Mouse (Mus musculus): Measurements from ENCODE around the gene Msl1. TPM values are rescaled to one million over a fixed set of nuclear protein-coding genes. Genes with fewer than 3 reads are reported as not detected.

The Msl1 gene
- polyA plus RNA-seq, 1 experiment from 2014 or later: 22.9 TPM

DNA sequence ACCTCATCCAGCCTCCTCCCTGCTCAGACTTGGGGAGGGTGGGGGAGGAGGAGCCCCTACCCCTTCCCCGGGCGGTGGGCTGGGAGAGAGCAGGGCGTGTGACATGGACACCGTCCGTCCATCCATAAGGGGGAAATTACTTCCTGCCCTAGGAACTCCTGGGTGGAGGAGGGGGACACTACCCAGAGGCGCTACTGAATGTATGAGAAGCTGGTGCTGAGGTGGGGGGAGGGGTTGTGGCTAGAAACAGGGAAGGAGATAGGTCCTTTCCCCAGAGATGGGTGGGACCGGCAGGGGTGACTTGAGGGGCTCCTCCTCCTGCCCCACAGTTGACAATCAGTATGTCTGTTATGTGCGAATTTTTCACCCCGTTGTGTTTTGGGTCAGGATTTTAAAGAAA, 28.0 kb upstream of the Msl1 start:
- DNase-seq (ENCODE audit: extremely low spot score, low spot score): no peak
- WGBS: 14% methylated on average over 9 of the region's 9 CpGs
- no peaks in the 10 kb centered on the region for H3K27me3 ChIP-seq (ENCODE audit: poor library complexity, severe bottlenecking)
- H3K4me3 ChIP-seq: peak overlapping the region; percentile 42
- peak overlapping the region; percentile 80 for H3K27ac ChIP-seq
- peaks cover 52% of the 10 kb centered on the region for H3K4me1 ChIP-seq
- H3K9me3 ChIP-seq: no peaks in the 10 kb centered on the region
- H3K36me3 ChIP-seq (replicated peaks): peaks cover 72% of the 10 kb centered on the region

DNA sequence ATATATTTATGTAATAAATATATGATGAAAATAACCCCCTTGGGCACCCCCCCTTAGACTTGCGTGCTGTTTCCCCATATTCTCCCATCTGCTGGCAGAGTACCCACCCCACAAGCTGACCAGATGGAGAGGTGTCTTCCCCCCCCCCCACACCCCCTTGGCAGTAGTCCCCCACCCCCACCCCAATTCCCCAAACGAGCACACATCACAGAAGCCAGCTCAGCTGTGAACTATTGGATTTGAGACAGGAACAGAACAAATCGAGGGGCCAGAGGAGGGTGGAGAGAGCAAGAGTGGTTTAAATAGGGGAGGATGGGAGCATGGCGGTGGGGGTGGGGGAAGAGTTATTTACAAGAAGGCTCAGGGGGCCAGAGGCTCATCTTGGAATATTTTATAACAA, 27.6 kb upstream of the Msl1 start:
- peak overlapping the region; percentile 42 for H3K4me3 ChIP-seq
- no peak for DNase-seq (ENCODE audit: extremely low spot score, low spot score)
- no peaks in the 10 kb centered on the region for H3K27me3 ChIP-seq (ENCODE audit: poor library complexity, severe bottlenecking)
- H3K36me3 ChIP-seq (replicated peaks): peaks cover 70% of the 10 kb centered on the region
- WGBS: 30% methylated on average over 4 of the region's 4 CpGs
- peaks cover 54% of the 10 kb centered on the region for H3K4me1 ChIP-seq
- no peaks in the 10 kb centered on the region for H3K9me3 ChIP-seq
- H3K27ac ChIP-seq: peak overlapping the region; percentile 80

DNA sequence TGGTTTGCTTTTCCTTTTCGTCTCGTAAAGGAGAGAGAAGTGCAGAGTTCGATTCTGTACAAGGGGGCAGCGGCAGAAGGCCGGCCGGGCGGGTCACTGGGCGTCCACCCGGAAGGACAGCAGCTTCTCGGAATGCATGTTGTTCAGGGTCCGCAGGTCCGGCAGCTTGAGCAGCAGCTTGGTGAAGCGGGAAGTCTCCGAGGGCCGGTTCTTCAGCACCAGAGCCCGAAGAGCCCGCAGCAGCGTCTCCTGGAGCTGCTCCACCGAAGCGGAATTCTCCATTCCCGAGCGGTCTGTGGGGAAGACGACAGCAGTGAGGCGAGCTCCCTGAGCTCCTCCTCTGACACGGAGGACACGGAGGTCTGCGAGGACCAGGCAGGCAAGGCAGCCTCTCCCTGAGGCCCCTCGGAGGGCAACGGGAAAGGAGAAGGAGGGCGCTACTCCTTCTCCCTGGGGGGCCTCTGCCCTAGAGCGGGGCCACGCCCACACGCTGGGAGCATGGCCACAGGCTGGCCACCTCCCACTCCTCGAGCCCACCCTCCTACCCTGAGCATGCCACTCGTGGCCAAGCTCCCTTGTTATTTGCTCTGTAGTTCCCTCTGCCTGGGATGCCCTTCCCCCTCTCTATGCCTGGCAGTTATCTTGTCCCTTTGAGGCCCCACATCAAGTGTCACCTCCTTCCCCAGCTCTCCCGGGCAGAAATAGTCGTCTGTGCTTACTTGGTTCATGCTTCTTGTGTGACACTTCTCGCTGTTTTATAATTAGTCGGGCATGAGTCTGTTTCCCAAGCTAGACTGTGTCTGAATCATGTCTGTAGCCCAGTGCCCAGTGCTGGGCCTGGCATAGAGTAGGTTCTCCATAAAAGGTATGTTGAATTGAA, 26.9 kb upstream of the Msl1 start:
- H3K4me1 ChIP-seq: peaks cover 56% of the 10 kb centered on the region
- H3K4me3 ChIP-seq: peak overlapping the region; percentile 42
- H3K27ac ChIP-seq: peak overlapping the region; percentile 80
- H3K27me3 ChIP-seq (ENCODE audit: poor library complexity, severe bottlenecking): no peaks in the 10 kb centered on the region
- 35% methylated on average over 39 of the region's 39 CpGs for WGBS
- peaks cover 64% of the 10 kb centered on the region for H3K36me3 ChIP-seq (replicated peaks)
- H3K9me3 ChIP-seq: no peaks in the 10 kb centered on the region
- DNase-seq (ENCODE audit: extremely low spot score, low spot score): no peak

DNA sequence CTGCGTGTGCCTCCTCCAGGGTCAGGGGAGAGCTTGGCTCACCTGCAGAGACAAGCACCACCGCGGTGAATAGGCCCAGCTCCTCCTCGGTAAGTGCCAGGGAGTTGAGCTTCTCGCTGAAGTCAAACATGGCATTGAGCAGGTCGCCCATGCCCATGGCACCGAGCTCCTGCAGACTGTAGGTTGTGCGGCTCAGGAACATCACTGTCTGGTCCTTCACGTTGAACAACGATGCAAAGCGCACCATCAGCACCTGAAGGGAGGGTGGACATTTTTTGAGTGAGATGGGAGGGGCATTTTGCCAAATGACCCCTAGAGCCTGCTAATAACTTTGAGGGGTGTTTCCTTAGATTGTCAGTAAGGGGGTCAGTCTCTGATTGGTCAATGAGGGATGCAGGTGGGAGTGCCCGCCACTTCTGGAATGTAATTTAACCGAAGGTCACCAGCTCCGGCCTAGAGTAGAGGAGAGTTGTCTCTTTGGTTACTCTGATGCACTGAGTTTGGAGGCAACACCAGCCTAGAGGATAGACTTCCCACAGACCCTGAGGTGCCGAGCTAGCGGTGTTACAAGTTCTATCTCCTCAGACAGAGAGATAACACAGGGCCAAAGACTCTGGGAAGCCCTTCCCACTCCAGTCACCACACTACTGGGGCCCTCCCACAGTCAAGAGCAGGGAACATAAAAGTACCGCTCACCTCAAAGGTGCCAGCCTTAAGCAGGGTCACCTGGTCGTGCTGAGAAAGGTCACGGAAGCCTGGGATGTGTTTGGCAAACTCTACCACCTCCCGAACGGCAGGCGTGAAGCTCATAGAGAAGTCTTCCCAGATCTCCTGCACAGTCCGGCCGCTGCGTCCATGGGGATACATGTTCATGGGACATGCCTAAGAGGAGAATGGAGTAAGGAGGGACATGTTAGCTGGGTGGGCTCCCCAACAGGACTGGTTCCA, 26.0 kb upstream of the Msl1 start:
- WGBS: 90% methylated on average over 25 of the region's 25 CpGs
- H3K4me1 ChIP-seq: peaks cover 65% of the 10 kb centered on the region
- no peak for DNase-seq (ENCODE audit: extremely low spot score, low spot score)
- 0 out of 2 replicates have a peak, but pooled peaks cover under 1% of the 10 kb centered on the region for H3K27me3 ChIP-seq (ENCODE audit: poor library complexity, severe bottlenecking)
- no peaks in the 10 kb centered on the region for H3K9me3 ChIP-seq
- H3K27ac ChIP-seq: peak overlapping the region; percentile 80
- 0 out of 2 replicates have a peak overlapping the region, but pooled peaks have one; percentile 42 for H3K4me3 ChIP-seq
- peaks cover 55% of the 10 kb centered on the region for H3K36me3 ChIP-seq (replicated peaks)

- WGBS: 94% methylated on average over 26 of the region's 26 CpGs
- no peaks in the 10 kb centered on the region for H3K9me3 ChIP-seq
- H3K4me3 ChIP-seq: no peak overlapping the region
- H3K27me3 ChIP-seq (ENCODE audit: poor library complexity, severe bottlenecking): 0 out of 2 replicates have a peak, but pooled peaks cover 3% of the 10 kb centered on the region
- peaks cover 44% of the 10 kb centered on the region for H3K36me3 ChIP-seq (replicated peaks)
- peaks cover 69% of the 10 kb centered on the region for H3K4me1 ChIP-seq
- DNase-seq (ENCODE audit: extremely low spot score, low spot score): no peak
- no peak overlapping the region for H3K27ac ChIP-seq
Observed at GRCm38 (mm10) chr11:98770096-98770975, 25.0 kb upstream of the Msl1 start.

GRCm38 (mm10) chr11:98771131-98771530, 24.2 kb upstream of the Msl1 start:
- peaks cover 69% of the 10 kb centered on the region for H3K4me1 ChIP-seq

GRCm38 (mm10) chr11:98771844-98772525, 23.3 kb upstream of the Msl1 start:
- 0 out of 2 replicates have a peak, but pooled peaks cover 3% of the 10 kb centered on the region for H3K27me3 ChIP-seq (ENCODE audit: poor library complexity, severe bottlenecking)
- no peaks in the 10 kb centered on the region for H3K9me3 ChIP-seq
- H3K4me3 ChIP-seq: no peak overlapping the region
- no peak for DNase-seq (ENCODE audit: extremely low spot score, low spot score)
- 97% methylated on average over 11 of the region's 11 CpGs for WGBS
- peaks cover 35% of the 10 kb centered on the region for H3K36me3 ChIP-seq (replicated peaks)
- H3K27ac ChIP-seq: no peak overlapping the region
- peaks cover 69% of the 10 kb centered on the region for H3K4me1 ChIP-seq

More at GRCm38 (mm10) chr11:98771131-98771530, 24.2 kb upstream of the Msl1 start:
- 93% methylated on average over 18 of the region's 18 CpGs for WGBS
- H3K27me3 ChIP-seq (ENCODE audit: poor library complexity, severe bottlenecking): 0 out of 2 replicates have a peak, but pooled peaks cover 3% of the 10 kb centered on the region
- H3K36me3 ChIP-seq (replicated peaks): peaks cover 36% of the 10 kb centered on the region
- no peaks in the 10 kb centered on the region for H3K9me3 ChIP-seq
- H3K4me3 ChIP-seq: no peak overlapping the region
- H3K27ac ChIP-seq: no peak overlapping the region
- no peak for DNase-seq (ENCODE audit: extremely low spot score, low spot score)

DNA sequence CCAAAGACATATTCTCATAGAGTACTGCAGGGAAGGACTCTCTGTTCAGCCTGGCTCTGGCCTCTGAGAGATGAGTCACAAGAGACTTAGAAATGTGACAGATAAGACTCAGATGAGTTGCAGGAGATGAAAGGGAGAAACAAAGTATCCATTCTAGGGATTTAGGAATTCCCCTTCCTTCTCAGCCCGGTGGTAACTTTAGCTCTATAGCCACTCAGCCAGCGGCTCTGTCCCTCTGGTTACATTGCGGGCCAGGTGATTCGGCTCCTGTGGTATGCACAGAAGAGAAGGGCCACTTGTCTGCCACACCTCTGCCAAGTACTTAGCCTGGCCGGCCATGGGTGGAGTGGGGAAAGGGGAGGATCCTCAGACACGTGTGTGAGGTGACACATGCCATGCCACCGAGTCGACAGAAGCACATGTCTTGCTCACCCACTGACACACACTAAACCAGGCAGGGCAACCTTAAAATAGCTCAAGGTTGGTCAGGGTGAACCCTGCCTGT, 22.6 kb upstream of the Msl1 start:
- 88% methylated on average over 8 of the region's 8 CpGs for WGBS
- H3K9me3 ChIP-seq: no peaks in the 10 kb centered on the region
- H3K36me3 ChIP-seq (replicated peaks): peaks cover 35% of the 10 kb centered on the region
- DNase-seq (ENCODE audit: extremely low spot score, low spot score): no peak
- 0 out of 2 replicates have a peak, but pooled peaks cover 3% of the 10 kb centered on the region for H3K27me3 ChIP-seq (ENCODE audit: poor library complexity, severe bottlenecking)
- no peak overlapping the region for H3K4me3 ChIP-seq
- no peak overlapping the region for H3K27ac ChIP-seq
- H3K4me1 ChIP-seq: peaks cover 69% of the 10 kb centered on the region

DNA sequence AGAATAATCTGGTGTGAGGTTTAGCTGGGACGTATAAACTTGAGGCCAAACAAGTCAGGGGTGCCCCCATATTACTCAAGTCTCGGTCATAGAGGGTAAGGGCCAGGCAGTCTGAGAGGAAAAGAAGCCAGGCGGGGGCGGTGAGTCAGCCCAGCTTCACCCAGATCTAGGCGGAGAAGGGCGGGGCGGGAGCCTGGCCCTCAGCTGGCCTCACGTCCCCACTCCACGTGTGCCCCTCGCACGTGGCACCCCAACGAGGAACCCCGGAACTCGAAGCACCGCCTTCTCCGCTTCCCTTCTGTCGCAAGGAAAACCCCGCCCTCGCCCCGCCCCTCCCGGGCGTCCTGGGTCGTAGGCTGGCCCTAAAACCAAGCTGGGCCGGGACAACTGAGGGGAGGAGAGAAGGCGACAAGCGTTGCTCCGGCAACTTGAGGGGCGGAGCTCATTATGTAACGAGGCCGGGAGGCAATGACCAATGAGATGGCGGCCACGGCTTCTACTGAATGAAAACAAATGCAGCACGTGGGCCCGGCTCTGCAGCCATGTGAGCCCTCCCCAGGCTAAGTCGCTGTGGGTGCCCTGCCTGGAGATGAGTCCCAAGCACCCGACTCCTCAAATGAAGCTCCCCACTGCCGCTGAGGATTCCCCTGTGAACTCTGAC, 21.6 kb upstream of the Msl1 start:
- under 1% methylated on average over 37 of the region's 37 CpGs for WGBS
- DNase-seq (ENCODE audit: extremely low spot score, low spot score): peak; percentile 93
- H3K27ac ChIP-seq: peak overlapping the region; percentile 67
- peaks cover 30% of the 10 kb centered on the region for H3K36me3 ChIP-seq (replicated peaks)
- peak overlapping the region; percentile 55 for H3K4me3 ChIP-seq
- no peaks in the 10 kb centered on the region for H3K9me3 ChIP-seq
- 0 out of 2 replicates have a peak, but pooled peaks cover 3% of the 10 kb centered on the region for H3K27me3 ChIP-seq (ENCODE audit: poor library complexity, severe bottlenecking)
- H3K4me1 ChIP-seq: peaks cover 62% of the 10 kb centered on the region

GRCm38 (mm10) chr11:98774582-98775347, 20.6 kb upstream of the Msl1 start, which contains the start of gene Nr1d1:
Nr1d1 (minus strand) TSS chr11:98775333.
- H3K4me1 ChIP-seq: peaks cover 59% of the 10 kb centered on the region

More at GRCm38 (mm10) chr11:98774582-98775347, 20.6 kb upstream of the Msl1 start, which contains the start of gene Nr1d1:
- no peaks in the 10 kb centered on the region for H3K9me3 ChIP-seq
- 0 out of 2 replicates have a peak, but pooled peaks cover 3% of the 10 kb centered on the region for H3K27me3 ChIP-seq (ENCODE audit: poor library complexity, severe bottlenecking)
- H3K27ac ChIP-seq: peak within 1 kb of the TSS; percentile 84
- H3K36me3 ChIP-seq (replicated peaks): peaks cover 21% of the 10 kb centered on the region
- H3K4me3 ChIP-seq: peak within 1 kb of the TSS; percentile 55
- under 1% methylated on average over 22 of the region's 22 CpGs for WGBS
- DNase-seq (ENCODE audit: extremely low spot score, low spot score): no peak
